Mouse (Mus musculus) embryonic stem cell, embryonic (primary cell): Measurements from ENCODE around the gene Metrn.

Experiments used
- CTCF ChIA-PET, 4 experiments: fragments of 300-600 bp in 2 of 4; fragments of 350-600 bp in 2 of 4; sonication (Branson Sonifier 250); formaldehyde crosslinking; loops; one replicate each; lab custom pipeline; 2022; ENCODE audit warnings: inconsistent platforms in 2 of 4; lab: Charles Lee
- POLR2A ChIA-PET, 4 experiments: fragments of 300-600 bp in 2 of 4; fragments of 350-600 bp in 2 of 4; sonication (Branson Sonifier 250); formaldehyde crosslinking; loops; one replicate each; lab custom pipeline; 2022; ENCODE audit warnings: antibody characterized with exemption in 4 of 4, inconsistent platforms in 1 of 4; lab: Charles Lee

The Metrn gene

DNA sequence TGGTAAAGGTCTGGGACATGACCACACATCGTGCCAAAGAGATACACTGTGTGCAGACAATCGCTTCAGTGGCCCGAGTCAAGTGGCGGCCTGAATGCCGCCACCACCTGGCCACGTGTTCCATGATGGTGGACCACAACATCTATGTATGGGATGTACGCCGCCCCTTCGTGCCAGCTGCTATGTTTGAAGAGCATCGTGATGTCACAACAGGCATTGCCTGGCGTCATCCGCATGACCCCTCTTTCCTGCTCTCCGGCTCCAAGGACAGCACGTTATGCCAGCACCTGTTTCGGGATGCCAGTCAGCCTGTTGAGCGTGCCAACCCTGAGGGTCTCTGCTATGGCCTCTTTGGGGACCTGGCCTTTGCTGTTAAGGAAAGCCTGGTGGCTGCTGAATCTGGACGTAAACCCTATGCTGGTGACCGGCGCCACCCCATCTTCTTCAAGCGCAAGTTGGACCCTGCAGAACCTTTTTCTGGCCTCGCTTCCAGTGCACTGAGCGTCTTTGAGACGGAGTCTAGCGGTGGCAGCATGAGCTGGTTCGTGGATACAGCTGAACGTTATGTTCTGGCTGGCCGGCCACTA lies 29.1 kb upstream of the Metrn start:
- POLR2A ChIA-PET: interaction anchor here in 2 of 4 experiments (0.9 to 4.4 kb wide), 8 partner anchors 7 to 286 kb away, joined by 3 to 44 read pairs (median 4); partner anchors contain the start of genes Haghl (in 1 of the 2), Rhbdl1 (in 1 of the 2) and Stub1 (in 1 of the 2)

DNA sequence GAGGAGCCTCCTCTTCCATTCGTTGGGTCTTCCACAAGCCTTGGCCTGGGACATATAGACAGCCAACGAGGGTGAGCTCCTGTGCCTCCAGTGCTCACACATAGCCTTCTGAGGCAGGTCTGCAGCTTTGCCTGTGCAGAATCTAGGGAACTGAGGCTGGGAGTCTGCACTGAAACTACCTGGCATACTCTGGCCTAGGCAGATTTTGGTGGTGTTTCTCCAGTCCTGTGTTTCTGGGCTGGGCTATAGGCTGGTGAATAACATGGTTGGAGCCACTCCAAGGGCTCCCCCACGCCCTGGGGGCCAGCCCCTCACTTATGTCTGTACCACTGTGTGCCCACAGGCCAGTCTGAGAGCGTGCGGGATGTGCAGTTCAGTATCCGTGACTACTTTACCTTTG lies 28.4 kb upstream of the Metrn start:
- CTCF ChIA-PET: no interaction called here

More for the DNA sequence above, 29.1 kb upstream of the Metrn start:
- CTCF ChIA-PET: no interaction called here

DNA sequence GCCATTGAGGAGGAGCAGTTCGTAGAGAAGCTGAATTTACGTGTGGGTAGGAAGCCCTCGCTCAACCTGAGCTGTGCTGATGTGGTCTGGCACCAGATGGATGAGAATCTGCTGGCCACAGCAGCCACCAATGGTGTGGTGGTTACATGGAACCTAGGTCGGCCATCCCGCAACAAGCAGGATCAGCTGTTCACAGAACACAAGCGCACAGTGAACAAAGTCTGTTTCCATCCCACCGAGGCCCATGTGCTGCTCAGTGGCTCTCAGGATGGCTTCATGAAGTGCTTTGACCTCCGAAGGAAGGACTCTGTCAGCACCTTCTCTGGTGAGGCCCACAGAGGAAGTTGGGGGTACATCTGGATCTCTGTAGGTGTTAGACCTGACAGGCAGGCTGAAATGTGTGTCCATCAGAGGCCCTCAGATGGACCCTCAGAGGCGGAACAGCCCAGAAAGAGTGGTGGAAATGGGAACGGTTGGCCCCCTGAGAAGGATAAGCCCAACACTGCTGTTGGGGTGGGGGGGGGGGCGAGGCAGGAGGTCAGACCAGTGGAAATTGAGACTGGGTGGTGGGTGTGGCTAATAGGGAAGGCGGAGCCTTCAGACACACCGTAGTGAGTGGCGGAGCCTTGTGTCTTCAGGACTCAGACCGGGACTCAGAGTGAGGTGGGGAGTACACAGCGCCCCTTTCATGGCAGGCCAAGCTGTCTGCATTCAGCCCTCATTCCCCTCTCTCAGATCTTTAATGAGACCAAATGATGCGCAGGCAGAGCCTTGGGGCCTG lies 27.6 kb upstream of the Metrn start:
- ChIA-PET CTCF (interaction anchor here in 1 of 4 experiments (1.0 to 1.5 kb wide), 2 partner anchors 8 to 12 kb away, joined by 3 to 4 read pairs; partner anchors contain the start of gene Stub1), POLR2A (interaction anchor here (0.7 to 4.4 kb wide), 12 partner anchors 8 to 399 kb away, joined by 3 to 60 read pairs (median 4); partner anchors contain the start of genes Rhbdl1 (in 2 of the 4), Stub1 (in 2 of the 4) and Mcrip2 (in 1 of the 4))

More for the DNA sequence above, 28.4 kb upstream of the Metrn start:
- POLR2A ChIA-PET: interaction anchor here in 3 of 4 experiments (0.7 to 4.4 kb wide), 7 partner anchors 8 to 399 kb away, joined by 3 to 60 read pairs (median 4); partner anchors contain the start of genes Stub1 (in 2 of the 3), Haghl (in 1 of the 3) and Rhbdl1 (in 1 of the 3)

- POLR2A ChIA-PET: interaction anchor here (0.5 to 4.4 kb wide), 18 partner anchors 9 to 97 kb away, joined by 3 to 60 read pairs (median 6); partner anchors contain the start of genes Stub1 (in 3 of the 4), Rhbdl1 (in 2 of the 4), Fam173a (in 1 of the 4) and Mcrip2 (in 1 of the 4)
- CTCF ChIA-PET: interaction anchor here in 2 of 4 experiments (1.2 to 1.5 kb wide), 3 partner anchors 9 to 308 kb away, joined by 3 to 11 read pairs (median 3); partner anchors contain the start of gene Stub1 (in 2 of the 2)
These were observed 26.5 kb upstream of the Metrn start, which contains the start of gene Wdr24 for GRCm38 (mm10) chr17:25823452-25823851. Wdr24 (plus strand) TSS chr17:25823627.

DNA sequence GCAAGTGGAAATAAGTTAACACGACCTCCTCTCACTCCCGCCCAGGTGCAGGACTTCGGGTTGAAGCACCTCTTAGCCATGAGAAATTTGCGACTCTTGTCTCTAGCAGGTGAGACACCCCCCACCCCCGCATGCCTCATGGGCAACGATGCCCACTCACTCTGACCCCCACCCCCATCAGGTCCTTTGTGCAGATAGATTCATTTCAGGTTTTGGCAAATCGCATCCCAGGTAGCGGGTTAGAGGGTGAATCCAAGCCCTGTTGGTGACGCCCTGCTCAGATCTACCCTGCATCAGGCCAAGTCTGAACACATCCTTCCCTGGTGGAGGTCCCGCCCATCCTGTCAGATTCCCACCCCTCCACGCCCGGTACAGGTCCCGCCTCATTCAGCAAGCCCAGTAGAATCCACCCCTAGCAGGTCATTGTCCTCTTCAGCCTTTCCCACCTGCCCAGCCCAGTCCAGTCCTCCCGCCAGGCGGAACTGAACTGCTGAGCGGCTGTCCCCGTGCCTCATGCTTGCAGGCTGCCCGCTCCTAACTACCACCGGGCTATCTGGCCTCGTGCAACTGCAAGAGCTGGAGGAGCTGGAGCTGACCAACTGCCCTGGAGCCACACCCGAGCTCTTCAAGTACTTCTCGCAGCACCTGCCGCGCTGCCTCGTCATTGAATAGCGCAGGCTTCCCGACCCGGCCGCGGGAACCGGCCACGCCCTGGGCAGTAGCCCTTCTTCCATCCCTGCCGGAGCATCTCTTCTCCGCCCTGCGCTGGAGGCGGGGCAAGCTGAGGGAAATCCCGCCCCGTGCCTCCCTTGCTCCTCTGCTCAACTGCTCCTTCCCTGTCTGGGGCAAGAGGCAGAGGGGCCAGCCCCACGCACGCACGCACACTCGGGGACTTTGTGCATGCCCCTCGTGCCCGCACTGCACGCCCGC lies 22.2 kb upstream of the Metrn start:
- POLR2A ChIA-PET: interaction anchor here in 3 of 4 experiments (0.5 to 10.0 kb wide), 19 partner anchors 9 to 546 kb away, joined by 3 to 92 read pairs (median 3); partner anchors contain the start of genes Jmjd8 (in 3 of the 3), Stub1 (in 3 of the 3), Fbxl16 (in 2 of the 3) and Chtf18 (in 1 of the 3)

DNA sequence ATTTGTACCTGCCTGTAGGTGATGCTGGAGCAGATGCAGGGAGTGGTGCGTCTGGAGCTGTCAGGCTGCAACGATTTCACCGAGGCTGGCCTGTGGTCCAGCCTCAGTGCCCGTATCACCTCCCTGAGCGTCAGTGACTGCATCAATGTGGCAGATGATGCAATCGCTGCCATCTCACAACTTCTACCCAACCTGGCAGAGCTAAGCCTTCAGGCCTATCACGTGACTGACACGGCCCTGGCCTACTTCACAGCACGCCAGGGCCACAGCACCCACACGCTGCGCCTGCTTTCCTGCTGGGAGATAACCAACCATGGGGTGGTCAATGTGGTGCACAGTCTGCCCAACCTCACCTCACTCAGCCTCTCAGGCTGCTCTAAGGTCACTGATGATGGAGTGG lies 20.7 kb upstream of the Metrn start:
- POLR2A ChIA-PET: interaction anchor here in 2 of 4 experiments (0.6 to 10.0 kb wide), 11 partner anchors 9 to 435 kb away, joined by 3 to 92 read pairs (median 3); partner anchors contain the start of genes Stub1 (in 2 of the 2), Fbxl16 (in 1 of the 2), Jmjd8 (in 1 of the 2) and Luc7l (in 1 of the 2)

More for the DNA sequence above, 22.2 kb upstream of the Metrn start:
- CTCF ChIA-PET: interaction anchor here in 2 of 4 experiments (0.6 to 1.1 kb wide), 6 partner anchors 14 to 304 kb away, joined by 3 to 4 read pairs (median 4); partner anchors contain the start of genes Mcrip2 (in 1 of the 2), Mrpl28 (in 1 of the 2) and Stub1 (in 1 of the 2)

GRCm38 (mm10) chr17:25813471-25813870 lies 16.5 kb upstream of the Metrn start:
- ChIA-PET CTCF (interaction anchor here (0.5 to 1.9 kb wide), 21 partner anchors 9 to 1122 kb away, joined by 3 to 6 read pairs (median 3); partner anchors contain the start of genes Stub1 (in 2 of the 4), Chtf18 (in 1 of the 4), Rhot2 (in 1 of the 4) and Rpusd1 (in 1 of the 4)), POLR2A (interaction anchor here (0.6 to 10.0 kb wide), 22 partner anchors 9 to 1103 kb away, joined by 3 to 92 read pairs (median 4); partner anchors contain the start of genes Wdr24 (in 3 of the 4), Chtf18 (in 2 of the 4), Rpusd1 (in 2 of the 4) and Stub1 (in 2 of the 4))

More for the DNA sequence above, 20.7 kb upstream of the Metrn start:
- CTCF ChIA-PET: interaction anchor here in 3 of 4 experiments (0.6 to 1.5 kb wide), 6 partner anchors 16 to 367 kb away, joined by 3 to 6 read pairs (median 4); partner anchors contain the start of gene Wdr90 (in 1 of the 3)

DNA sequence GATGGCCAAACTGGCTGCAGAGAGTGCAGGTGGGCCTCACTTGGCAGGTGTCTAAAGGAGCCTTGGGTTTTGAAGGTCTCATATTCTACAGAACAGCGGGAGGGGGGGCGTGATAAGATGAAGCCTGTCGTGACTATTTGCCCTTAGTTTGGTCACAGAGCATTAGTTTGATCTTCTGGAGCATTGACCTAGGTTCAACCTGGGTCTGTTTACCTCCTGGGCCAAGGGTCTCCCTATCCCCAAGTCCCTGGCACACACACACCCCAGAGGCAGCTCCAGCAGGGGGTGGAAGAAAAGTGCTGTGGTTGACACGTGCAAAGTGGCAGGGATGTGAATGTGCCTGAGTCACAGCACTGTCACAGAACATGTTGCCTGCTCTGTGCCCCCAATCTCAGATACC lies 14.0 kb upstream of the Metrn start:
- ChIA-PET POLR2A (no interaction called here), CTCF (no interaction called here)

GRCm38 (mm10) chr17:25809606-25810340 lies 12.8 kb upstream of the Metrn start:
- ChIA-PET POLR2A (interaction anchor here in 3 of 4 experiments (0.5 to 2.8 kb wide), 17 partner anchors 8 to 565 kb away, joined by 3 to 16 read pairs (median 4); partner anchors contain the start of genes Metrn (in 3 of the 3), Haghl (in 1 of the 3), Jmjd8 (in 1 of the 3) and Stub1 (in 1 of the 3)), CTCF (interaction anchor here in 3 of 4 experiments (0.7 to 1.5 kb wide), 6 partner anchors 13 to 239 kb away, joined by 3 to 5 read pairs (median 3); partner anchors contain the start of genes Metrn (in 1 of the 3), Narfl (in 1 of the 3) and Sox8 (in 1 of the 3))

- CTCF ChIA-PET: interaction anchor here in 3 of 4 experiments (0.7 to 1.9 kb wide), 8 partner anchors 12 to 241 kb away, joined by 3 to 11 read pairs (median 3); partner anchors contain the start of genes Metrn (in 3 of the 3), Narfl (in 1 of the 3) and Sox8 (in 1 of the 3)
- POLR2A ChIA-PET: interaction anchor here in 3 of 4 experiments (0.5 to 2.8 kb wide), 21 partner anchors 9 to 564 kb away, joined by 3 to 12 read pairs (median 3); partner anchors contain the start of genes Metrn (in 3 of the 3), Stub1 (in 2 of the 3), Chtf18 (in 1 of the 3) and Haghl (in 1 of the 3)
These were observed 12.1 kb upstream of the Metrn start, which contains the start of gene Fbxl16 for GRCm38 (mm10) chr17:25808789-25809605. Fbxl16 (plus strand) TSS chr17:25809085.

DNA sequence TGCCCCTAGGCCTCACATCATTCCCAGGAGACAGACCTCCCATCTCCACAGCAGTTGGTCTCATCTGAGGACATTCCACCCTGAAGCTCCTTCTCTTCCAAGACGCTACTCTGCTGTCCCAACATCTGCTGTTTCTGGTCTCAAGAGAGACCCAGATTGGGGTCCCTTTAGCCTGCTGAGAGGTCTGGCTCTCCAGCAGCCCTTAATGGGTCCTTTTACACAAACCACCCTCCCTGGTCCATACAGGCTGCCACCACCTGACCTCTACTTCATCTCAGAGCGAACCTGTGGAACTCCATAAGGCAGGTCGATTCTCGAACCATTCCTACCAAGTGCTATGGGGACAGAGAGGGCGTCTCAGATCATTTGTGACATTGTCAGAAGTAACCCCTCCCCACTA lies 11.1 kb upstream of the Metrn start:
- POLR2A ChIA-PET: interaction anchor here in 3 of 4 experiments (0.9 to 2.8 kb wide), 12 partner anchors 10 to 302 kb away, joined by 3 to 12 read pairs (median 6); partner anchors contain the start of genes Stub1 (in 2 of the 3), Chtf18 (in 1 of the 3), Haghl (in 1 of the 3) and Metrn (in 1 of the 3)

GRCm38 (mm10) chr17:25807452-25807851 lies 10.5 kb upstream of the Metrn start:
- POLR2A ChIA-PET: interaction anchor here in 3 of 4 experiments (0.6 to 2.8 kb wide), 10 partner anchors 9 to 952 kb away, joined by 3 to 12 read pairs (median 6); partner anchors contain the start of genes Chtf18 (in 1 of the 3), Haghl (in 1 of the 3), Metrn (in 1 of the 3) and Rpusd1 (in 1 of the 3)
- CTCF ChIA-PET: interaction anchor here in 3 of 4 experiments (0.5 to 1.9 kb wide), 5 partner anchors 63 to 1627 kb away, joined by 3 to 11 read pairs (median 5); partner anchors contain the start of genes Gng13 (in 1 of the 3) and Ntn3 (in 1 of the 3)

More for the DNA sequence above, 11.1 kb upstream of the Metrn start:
- CTCF ChIA-PET: interaction anchor here in 3 of 4 experiments (0.5 to 1.9 kb wide), 8 partner anchors 11 to 1599 kb away, joined by 3 to 11 read pairs (median 3); partner anchors contain the start of genes Gng13 (in 1 of the 3), Metrn (in 1 of the 3), Narfl (in 1 of the 3) and Ntn3 (in 1 of the 3)

- ChIA-PET CTCF (no interaction called here), POLR2A (interaction anchor here in 2 of 4 experiments (0.6 to 1.8 kb wide), 7 partner anchors 8 to 650 kb away, joined by 3 to 8 read pairs (median 5); partner anchors contain the start of genes Metrn (in 2 of the 2) and Stub1 (in 1 of the 2))
These were observed 9.6 kb upstream of the Metrn start for GRCm38 (mm10) chr17:25806507-25806906.
